Mouse (Mus musculus): ENCODE results near the gene Lamc1.

DNA sequence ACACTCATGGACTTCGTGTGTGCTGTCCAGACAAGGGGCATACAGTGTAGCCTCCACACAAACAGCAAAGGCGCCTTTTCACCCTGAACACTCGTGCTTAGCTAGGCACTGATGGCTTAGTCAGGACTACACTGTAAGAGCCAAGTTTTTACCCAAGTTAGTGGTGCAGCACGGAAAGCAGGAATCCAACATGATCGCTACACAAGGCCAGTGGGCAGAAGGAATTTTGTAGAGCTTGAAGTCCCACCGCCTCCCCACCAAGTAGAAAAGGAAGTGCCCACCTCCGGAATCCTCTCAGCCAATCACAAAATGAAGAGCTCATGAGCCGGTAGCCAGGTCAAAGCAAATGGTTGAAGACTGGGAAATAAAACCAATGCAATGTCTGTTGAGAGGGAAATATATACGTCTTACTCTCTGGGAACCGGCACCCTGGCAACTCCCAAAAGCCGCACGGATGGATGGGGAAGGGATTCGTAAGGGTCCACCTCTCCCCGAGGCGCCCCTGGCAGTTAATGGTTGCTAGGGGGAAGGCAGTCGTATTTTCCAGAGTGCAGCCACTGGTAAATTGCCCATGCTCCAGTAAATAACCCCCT, 13.2 kb upstream of the Lamc1 start:
- TF ChIP-seq CTCF (IDR thresholded peaks at IDR 0.05; ENCODE audit: borderline replicate concordance, control insufficient read depth, extremely low read depth, insufficient read depth, low read length, poor library complexity) (no peak), POLR2A (IDR thresholded peaks at IDR 0.05; ENCODE audit: control insufficient read depth, extremely low read depth, insufficient read depth, low read length, poor library complexity) (no peak)

Measured in thymus, adult 2 months (tissue).